Mouse (Mus musculus) ES-E14 (cell line): ENCODE results near the gene Ttc4. TPM values are rescaled to one million over a fixed set of nuclear protein-coding genes. Genes with fewer than 3 reads are reported as not detected.

Source experiments
- DNase-seq: peaks from one replicate; pipeline ENCODE4 v3.0.0-alpha.2; 2013; ENCODE audit warnings: low read depth, low spot score
- H3K27ac ChIP-seq: 2 replicates; pipeline ENCODE4 v1.5.1; 2012; ENCODE audit warnings: low read depth, mild to moderate bottlenecking, low read length, moderate library complexity, mixed read lengths; ENCODE audit not compliant: poor library complexity, insufficient read depth, severe bottlenecking
- H3K36me3 ChIP-seq: 2 replicates; pipeline ENCODE4 v1.6.1; 2012; ENCODE audit warnings: mild to moderate bottlenecking, low read length, moderate library complexity, mixed read lengths; ENCODE audit not compliant: control insufficient read depth, poor library complexity, insufficient read depth, severe bottlenecking
- H3K4me1 ChIP-seq, 2 experiments: fragments of 150-350 bp in 1 of 2; sonication (generic) in 1 of 2; 2 replicates each; pipeline ENCODE4 v1.6.1; 2012; ENCODE audit warnings: low read length in 2 of 2, mild to moderate bottlenecking in 1 of 2, mixed read lengths in 1 of 2; ENCODE audit not compliant: control insufficient read depth in 2 of 2, insufficient read depth in 2 of 2, poor library complexity in 1 of 2
- H3K4me3 ChIP-seq, 2 experiments: fragments of 150-350 bp in 1 of 2; sonication (generic) in 1 of 2; 2 replicates each; pipeline ENCODE4 v1.5.1; 2012; ENCODE audit warnings: low read length in 2 of 2, low read depth in 1 of 2, mild to moderate bottlenecking in 1 of 2, mixed read lengths in 1 of 2; ENCODE audit not compliant: insufficient read depth in 1 of 2, poor library complexity in 1 of 2, severe bottlenecking in 1 of 2
- H3K9ac ChIP-seq: 2 replicates; pipeline ENCODE4 v1.6.1; 2012; ENCODE audit warnings: low read depth, mild to moderate bottlenecking, low read length, mixed read lengths; ENCODE audit not compliant: poor library complexity, insufficient read depth, severe bottlenecking
- H3K9me3 ChIP-seq: fragments of 150-350 bp; sonication (generic); 2 replicates; pipeline ENCODE4 v1.6.1; 2012; ENCODE audit warnings: low read depth, mild to moderate bottlenecking, low read length; ENCODE audit not compliant: control insufficient read depth, insufficient read depth
- CHD2 ChIP-seq: IDR thresholded peaks from 2 replicates; pipeline ENCODE4 v1.6.1; 2014; ENCODE audit warnings: mild to moderate bottlenecking, low read depth, low read length, inconsistent platforms
- HCFC1 ChIP-seq: IDR thresholded peaks from 2 replicates; pipeline ENCODE4 v1.6.1; 2012; ENCODE audit warnings: low read length, inconsistent platforms, borderline replicate concordance; ENCODE audit not compliant: insufficient read depth
- MAFK ChIP-seq: IDR thresholded peaks from 2 replicates; pipeline ENCODE4 v1.6.1; 2014; ENCODE audit warnings: mild to moderate bottlenecking, low read depth, low read length, inconsistent platforms; ENCODE audit not compliant: insufficient read depth
- ZC3H11A ChIP-seq: IDR thresholded peaks from 2 replicates; pipeline ENCODE4 v1.6.1; 2012; ENCODE audit warnings: low read depth, mild to moderate bottlenecking, inconsistent platforms, low read length, borderline replicate concordance
- ZNF384 ChIP-seq: IDR thresholded peaks from 2 replicates; pipeline ENCODE4 v1.6.1; 2012; ENCODE audit warnings: low read depth, low read length, inconsistent platforms
- in situ Hi-C, 2 experiments: fragments of 600-800 bp; cut with MboI; formaldehyde crosslinking; loops; one replicate each; pipeline ENCODE4 v1.15.1; 2025; ENCODE audit warnings: low sequenced_read_pairs in 2 of 2, inconsistent platforms in 1 of 2; ENCODE audit not compliant: unreplicated experiment in 2 of 2
- total RNA-seq: library from RNA; depleted of rRNA; stranded (reverse); fragments of 300-350 nt; gene quantifications from 2 replicates; pipeline ENCODE4 v1.2.3, GENCODE M21; 2012

The Ttc4 gene
- total RNA-seq, 1 experiment, result 47.1 TPM

GRCm38 (mm10) chr4:106647137-106647536 is 31.6 kb downstream of the Ttc4 start:
- no peak for DNase-seq
- Histone ChIP-seq H3K9ac (no peak overlapping the region), H3K4me1 (peaks cover 0 to 4% of the 10 kb centered on the region in 2 experiments; a peak in 1 of 4 replicates), H3K27ac (no peak overlapping the region), H3K36me3 (no peaks in the 10 kb centered on the region), H3K4me3 (no peak overlapping the region), H3K9me3 (no peaks in the 10 kb centered on the region)
- TF ChIP-seq HCFC1 (no peak), MAFK (no peak), CHD2 (no peak), ZNF384 (no peak), ZC3H11A (no peak)
- in situ Hi-C loops, result no loop called here

DNA sequence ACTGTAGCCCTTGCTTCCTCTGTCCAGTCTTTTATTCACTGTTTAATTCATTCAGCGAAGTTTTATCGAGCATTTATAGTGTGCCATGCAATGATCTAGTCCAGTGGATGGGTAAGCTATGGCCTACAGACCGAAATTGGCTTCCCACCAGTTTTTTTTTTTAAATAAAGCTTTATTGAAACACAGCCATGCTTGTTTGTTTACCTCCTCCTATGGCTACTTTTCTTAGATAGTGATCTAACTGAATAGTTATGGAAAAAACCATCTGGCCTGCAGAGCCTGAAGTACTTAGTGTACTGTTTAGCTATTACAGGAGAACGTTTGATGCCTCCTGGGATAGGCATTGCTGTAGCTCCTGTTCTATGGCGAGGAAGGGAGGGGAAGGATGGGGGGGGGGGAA is 32.9 kb downstream of the Ttc4 start:
- no peaks in the 10 kb centered on the region for H3K9me3 ChIP-seq
- H3K4me1 ChIP-seq, result no peaks in the 10 kb centered on the region
- DNase-seq, result no peak
- in situ Hi-C loops, result no loop called here
- H3K4me3 ChIP-seq, result no peak overlapping the region
- H3K36me3 ChIP-seq, result no peaks in the 10 kb centered on the region
- TF ChIP-seq CHD2 (no peak), MAFK (no peak), ZC3H11A (no peak), ZNF384 (no peak), HCFC1 (no peak)
- H3K27ac ChIP-seq, result no peak overlapping the region
- no peak overlapping the region for H3K9ac ChIP-seq

DNA sequence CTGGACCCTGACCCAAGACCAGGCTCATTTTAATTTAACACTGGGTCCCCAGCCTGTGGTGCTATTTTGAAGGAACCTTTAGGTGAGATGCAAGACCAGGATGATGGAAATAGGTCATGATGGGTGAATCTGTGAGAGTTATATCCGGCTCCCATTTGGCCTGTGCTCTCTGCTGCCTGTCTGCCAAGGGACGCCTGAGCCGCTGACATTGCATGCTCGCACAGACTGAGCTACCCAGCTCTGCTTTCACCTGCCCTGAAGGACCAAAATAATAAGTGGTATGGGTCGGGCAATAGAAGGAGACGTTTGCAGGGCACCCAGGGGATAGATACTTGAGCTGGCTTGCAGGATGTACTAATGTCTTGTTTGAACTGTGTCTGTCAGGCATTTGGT is 34.5 kb downstream of the Ttc4 start:
- Histone ChIP-seq H3K36me3 (no peaks in the 10 kb centered on the region), H3K9me3 (no peaks in the 10 kb centered on the region), H3K27ac (no peak overlapping the region), H3K9ac (no peak overlapping the region), H3K4me1 (no peaks in the 10 kb centered on the region), H3K4me3 (no peak overlapping the region)
- no peak for TF ChIP-seq ZNF384
- no peak for TF ChIP-seq CHD2
- TF ChIP-seq HCFC1, result no peak
- TF ChIP-seq ZC3H11A, result no peak
- TF ChIP-seq MAFK, result no peak
- DNase-seq, result no peak
- in situ Hi-C loops, result no loop called here

- H3K27ac ChIP-seq, result no peak overlapping the region
- in situ Hi-C loops, result no loop called here
Measured at GRCm38 (mm10) chr4:106643483-106644217, 35.1 kb downstream of the Ttc4 start.

More at GRCm38 (mm10) chr4:106643483-106644217, 35.1 kb downstream of the Ttc4 start:
- no peaks in the 10 kb centered on the region for H3K9me3 ChIP-seq
- no peak for TF ChIP-seq ZC3H11A
- no peak for TF ChIP-seq CHD2
- no peak for TF ChIP-seq HCFC1
- no peak for TF ChIP-seq MAFK
- no peak for TF ChIP-seq ZNF384
- no peak for DNase-seq
- H3K4me1 ChIP-seq, result no peaks in the 10 kb centered on the region
- no peak overlapping the region for H3K4me3 ChIP-seq
- no peak overlapping the region for H3K9ac ChIP-seq
- H3K36me3 ChIP-seq, result no peaks in the 10 kb centered on the region
